Comparison of ENCODE assay signal across 40 mouse cellular contexts in the genomic region with DNA sequence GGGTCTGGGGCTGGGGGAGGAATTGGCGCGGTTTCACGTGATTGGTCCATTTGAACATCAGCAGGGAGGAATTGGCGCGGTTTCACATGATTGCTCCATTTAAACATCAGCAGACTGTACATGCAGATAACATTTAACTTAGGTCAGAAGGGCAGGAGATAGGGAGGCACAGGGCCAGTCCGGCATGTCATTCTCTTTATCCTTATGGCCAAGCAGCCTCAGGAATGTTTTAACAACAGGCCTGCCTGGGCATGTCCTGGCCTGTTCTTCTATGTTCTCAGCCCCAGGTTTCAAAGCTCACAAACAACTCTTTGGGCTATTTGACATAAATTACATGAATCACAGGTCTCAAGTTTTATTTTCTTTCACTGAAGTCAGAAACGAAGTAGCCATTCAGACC. TPM values are rescaled to one million over a fixed set of nuclear protein-coding genes. Genes with fewer than 3 reads are reported as not detected.
"Had no signal": no experiment of that assay in that cellular context is flagged by ENCODE, and none has a peak within 500 bp of the region (broad histone marks: within the 10 kb centered on the region; RNA-seq: fewer than 3 reads in every experiment).

No protein-coding gene starts in this region.

RNA-seq across cellular contexts. Expression of a gene that starts 57.1 kb away (rescaled TPM):
- total RNA-seq: heart, postnatal 10 days; heart, postnatal 14 days; heart, postnatal 25 days; heart, postnatal 36 days; heart, postnatal 4 days; hematopoietic stem cell, adult 5-6 weeks; hindbrain, postnatal 0 days; layer of hippocampus, adult 18-20 months; layer of hippocampus, adult 8-10 months; layer of hippocampus, postnatal 10 days; layer of hippocampus, postnatal 14 days; layer of hippocampus, postnatal 25 days; layer of hippocampus, postnatal 36 days; left cerebral cortex, adult 18-20 months had no signal
- polyA plus RNA-seq: heart, embryonic 10.5 days; heart, embryonic 11.5 days; heart, embryonic 12.5 days; heart, embryonic 13.5 days; heart, embryonic 14.5 days; heart, embryonic 15.5 days; heart, embryonic 16.5 days; heart, postnatal 0 days; hindbrain, embryonic 10.5 days; hindbrain, embryonic 11.5 days; hindbrain, embryonic 12.5 days; hindbrain, embryonic 13.5 days; hindbrain, embryonic 14.5 days; hindbrain, embryonic 15.5 days; hindbrain, embryonic 16.5 days; hindbrain, postnatal 0 days; inflammation-experienced regulatory T-cells, adult 6 months; intestine, embryonic 14.5 days; intestine, embryonic 15.5 days; intestine, embryonic 16.5 days; intestine, postnatal 0 days; kidney, adult 2 months; kidney, embryonic 14.5 days; kidney, embryonic 15.5 days; kidney, embryonic 16.5 days; kidney, postnatal 0 days; large intestine, adult 2 months had no signal
